Mouse (Mus musculus) limb, embryonic 14.5 days (tissue): ENCODE measurements around the gene Klk1b16. TPM values are rescaled to one million over a fixed set of nuclear protein-coding genes. Genes with fewer than 3 reads are reported as not detected.
"Not testable (repeated sequence)": the region's sequence is repeated elsewhere in the genome, so short reads cannot be mapped to it uniquely, and the experiment has no call there.

Experiments used
- ATAC-seq: fragments of 200-750 bp; cut with Nextera tagmentation; 2 replicates; pipeline ENCODE4 v1.8.0; 2017; ENCODE audit warnings: low read depth, moderate number of reproducible peaks, moderate TSS enrichment; ENCODE audit not compliant: low FRiP score
- DNase-seq: peaks from one replicate; pipeline ENCODE4 v3.0.0-alpha.2; 2015; ENCODE audit warnings: low spot score
- H3K27ac ChIP-seq: fragments of 300-500 bp; sonication (generic); replicated peaks from 2 replicates; pipeline ENCODE4 v1.5.1; 2014; ENCODE audit warnings: low read depth, mild to moderate bottlenecking, low read length, moderate library complexity, mixed read lengths
- H3K27me3 ChIP-seq: fragments of 300-500 bp; sonication (generic); 2 replicates; pipeline ENCODE4 v1.6.1; 2014; ENCODE audit warnings: low read length, mixed read lengths; ENCODE audit not compliant: control insufficient read depth, insufficient read depth
- H3K36me3 ChIP-seq: fragments of 300-500 bp; sonication (generic); 2 replicates; pipeline ENCODE4 v1.6.1; 2014; ENCODE audit warnings: mild to moderate bottlenecking, low read length, moderate library complexity, mixed read lengths; ENCODE audit not compliant: control insufficient read depth, insufficient read depth
- H3K4me1 ChIP-seq: fragments of 300-500 bp; sonication (generic); 2 replicates; pipeline ENCODE4 v1.6.1; 2014; ENCODE audit warnings: antibody characterized with exemption, low read length, mixed read lengths; ENCODE audit not compliant: control insufficient read depth, insufficient read depth
- H3K4me2 ChIP-seq: fragments of 300-500 bp; sonication (generic); replicated peaks from 2 replicates; pipeline ENCODE4 v1.6.1; 2014; ENCODE audit warnings: low read depth, mild to moderate bottlenecking, low read length, moderate library complexity; ENCODE audit not compliant: severe bottlenecking
- H3K4me3 ChIP-seq: fragments of 300-500 bp; sonication (generic); replicated peaks from 2 replicates; pipeline ENCODE4 v1.5.1; 2014; ENCODE audit warnings: low read length
- H3K9ac ChIP-seq: fragments of 300-500 bp; sonication (generic); 2 replicates; pipeline ENCODE4 v1.6.1; 2014; ENCODE audit warnings: mild to moderate bottlenecking, low read depth, low read length, moderate library complexity; ENCODE audit not compliant: severe bottlenecking
- H3K9me3 ChIP-seq: fragments of 300-500 bp; sonication (generic); 2 replicates; pipeline ENCODE4 v1.6.1; 2016; ENCODE audit warnings: low read length; ENCODE audit not compliant: control insufficient read depth
- POLR2A ChIP-seq: fragments of 200-500 bp; IDR thresholded peaks from 2 replicates; pipeline ENCODE4 v1.8.0; 2012; ENCODE audit warnings: inconsistent platforms, mild to moderate bottlenecking, moderate library complexity, borderline replicate concordance; ENCODE audit not compliant: insufficient read depth, insufficient read length; ENCODE audit errors: extremely low read depth
- WGBS: fragments of 180-500 bp; shearing (Covaris S2); extraction: QIAGEN DNeasy Blood & Tissue Kit; methylation state at CpG from one replicate; pipeline ENCODE4 v1.1.7; 2014; 5-methylcytosine and 5-hydroxymethylcytosine counted together
- polyA plus RNA-seq, 2 experiments: library from polyadenylated mRNA; depleted of rRNA in 1 of 2; stranded (reverse) in 1 of 2; unstranded in 1 of 2; fragments of >200 nt; fragmentation: Nextera tagmentation in 1 of 2; extraction: Ambion mirVana in 1 of 2; gene quantifications; 2 replicates each; pipeline versions ENCODE4 v1.2.1 to v1.2.3; 2012 to 2014

Klk1b16 gene
- polyA plus RNA-seq, 2 experiments = not detected

- no peak overlapping the region for H3K4me2 ChIP-seq
- no peaks in the 10 kb centered on the region for H3K27me3 ChIP-seq
- H3K4me1 ChIP-seq = no peaks in the 10 kb centered on the region
- no peak overlapping the region for H3K27ac ChIP-seq
- no peak overlapping the region for H3K4me3 ChIP-seq
- H3K9ac ChIP-seq = no peak overlapping the region
- DNase-seq (no peak), ATAC-seq (no peak)
- H3K9me3 ChIP-seq = no peaks in the 10 kb centered on the region
- WGBS = 70% methylated on average over 9 of the region's 9 CpGs
- TF ChIP-seq POLR2A = no peak
- H3K36me3 ChIP-seq = no peaks in the 10 kb centered on the region
Measured at GRCm38 (mm10) chr7:44179299-44180045, 42.9 kb downstream of the Klk1b16 start.

DNA sequence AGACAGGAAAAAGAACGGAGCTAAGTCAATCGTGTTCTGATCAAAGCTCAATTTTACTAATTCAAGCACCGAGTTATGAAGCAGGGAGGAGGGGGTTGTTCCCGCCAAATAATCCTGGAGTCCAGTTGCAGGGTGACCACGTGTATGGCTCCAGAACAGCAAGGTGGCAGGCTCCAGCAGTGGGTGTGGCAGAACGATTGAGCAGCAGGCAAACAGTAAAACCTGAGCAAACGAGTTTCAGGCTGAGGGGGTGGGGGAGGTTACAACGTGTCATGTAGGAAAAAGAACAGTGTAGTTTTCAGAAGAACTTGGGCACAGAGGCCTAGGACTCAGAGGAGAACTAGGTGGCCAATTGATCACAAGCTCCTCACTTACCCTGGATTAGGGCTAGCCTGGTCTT, 49.9 kb downstream of the Klk1b16 start:
- H3K9ac ChIP-seq, H3K4me2 ChIP-seq, H3K27me3 ChIP-seq, DNase-seq, H3K4me1 ChIP-seq, H3K36me3 ChIP-seq, H3K9me3 ChIP-seq, H3K4me3 ChIP-seq, H3K27ac ChIP-seq, ATAC-seq: not testable (repeated sequence)
- WGBS = 45% methylated on average over 8 of the region's 8 CpGs

GRCm38 (mm10) chr7:44187936-44188335, 51.4 kb downstream of the Klk1b16 start, which contains the start of gene Klk1b24:
Gene Klk1b24, plus strand, starts transcription at chr7:44188236.
- not testable (repeated sequence) for ATAC-seq, H3K4me3 ChIP-seq, H3K27ac ChIP-seq, H3K4me1 ChIP-seq, H3K27me3 ChIP-seq, DNase-seq, H3K9ac ChIP-seq, H3K9me3 ChIP-seq, H3K4me2 ChIP-seq, H3K36me3 ChIP-seq

Other genes with a start within 250 kb of the Klk1b16 start
- not detected in 2 replicates for gene Klk15, start 203.0 kb upstream of the Klk1b16 start, polyA plus RNA-seq (2012; rRNA removed)
- gene Klk15, start 203.0 kb upstream of the Klk1b16 start, polyA plus RNA-seq (2014; fragmentation: Nextera tagmentation; extraction: Ambion mirVana) = not detected in 2 replicates
- gene Klk1b8, start 186.1 kb upstream of the Klk1b16 start, polyA plus RNA-seq (2012; rRNA removed) = not detected in 2 replicates
- not detected in 2 replicates for gene Klk1b8, start 186.1 kb upstream of the Klk1b16 start, polyA plus RNA-seq (2014; fragmentation: Nextera tagmentation; extraction: Ambion mirVana)
- gene Klk1b1, start 170.0 kb upstream of the Klk1b16 start, polyA plus RNA-seq (2012; rRNA removed) = not detected in 2 replicates
- not detected in 2 replicates for gene Klk1b1, start 170.0 kb upstream of the Klk1b16 start, polyA plus RNA-seq (2014; fragmentation: Nextera tagmentation; extraction: Ambion mirVana)
- not detected in 2 replicates for gene Klk1b9, start 160.7 kb upstream of the Klk1b16 start, polyA plus RNA-seq (2012; rRNA removed)
- gene Klk1b9, start 160.7 kb upstream of the Klk1b16 start, polyA plus RNA-seq (2014; fragmentation: Nextera tagmentation; extraction: Ambion mirVana) = not detected in 2 replicates
- gene Klk1b11, start 140.9 kb upstream of the Klk1b16 start, polyA plus RNA-seq (2012; rRNA removed) = not detected in 2 replicates
- gene Klk1b11, start 140.9 kb upstream of the Klk1b16 start, polyA plus RNA-seq (2014; fragmentation: Nextera tagmentation; extraction: Ambion mirVana) = not detected in 2 replicates
- gene Klk1b26, start 124.6 kb upstream of the Klk1b16 start, polyA plus RNA-seq (2012; rRNA removed) = 0.05 and 0.20 TPM in 2 replicates
- gene Klk1b26, start 124.6 kb upstream of the Klk1b16 start, polyA plus RNA-seq (2014; fragmentation: Nextera tagmentation; extraction: Ambion mirVana) = 0.14 and 0.36 TPM in 2 replicates
- gene Klk1b27, start 84.5 kb upstream of the Klk1b16 start, polyA plus RNA-seq (2012; rRNA removed) = not detected in 2 replicates
- not detected in 2 replicates for gene Klk1b27, start 84.5 kb upstream of the Klk1b16 start, polyA plus RNA-seq (2014; fragmentation: Nextera tagmentation; extraction: Ambion mirVana)
- gene Klk1b21, start 34.4 kb upstream of the Klk1b16 start, polyA plus RNA-seq (2012; rRNA removed) = not detected in 2 replicates
- not detected in 2 replicates for gene Klk1b21, start 34.4 kb upstream of the Klk1b16 start, polyA plus RNA-seq (2014; fragmentation: Nextera tagmentation; extraction: Ambion mirVana)
- not detected in 2 replicates for gene Klk1b22, start 24.1 kb upstream of the Klk1b16 start, polyA plus RNA-seq (2012; rRNA removed)
- not detected in 2 replicates for gene Klk1b22, start 24.1 kb upstream of the Klk1b16 start, polyA plus RNA-seq (2014; fragmentation: Nextera tagmentation; extraction: Ambion mirVana)
- 0.08 and 0.17 TPM in 2 replicates for gene Klk1b24, start 51.5 kb downstream of the Klk1b16 start, polyA plus RNA-seq (2012; rRNA removed)
- not detected in 2 replicates for gene Klk1b24, start 51.5 kb downstream of the Klk1b16 start, polyA plus RNA-seq (2014; fragmentation: Nextera tagmentation; extraction: Ambion mirVana)
- not detected in 2 replicates for gene Klk1b3, start 61.4 kb downstream of the Klk1b16 start, polyA plus RNA-seq (2012; rRNA removed)
- gene Klk1b3, start 61.4 kb downstream of the Klk1b16 start, polyA plus RNA-seq (2014; fragmentation: Nextera tagmentation; extraction: Ambion mirVana) = not detected in 2 replicates
- not detected in 2 replicates for gene Klk1b4, start 70.7 kb downstream of the Klk1b16 start, polyA plus RNA-seq (2012; rRNA removed)
- not detected in 2 replicates for gene Klk1b4, start 70.7 kb downstream of the Klk1b16 start, polyA plus RNA-seq (2014; fragmentation: Nextera tagmentation; extraction: Ambion mirVana)
- not detected in 2 replicates for gene Klk1b5, start 79.2 kb downstream of the Klk1b16 start, polyA plus RNA-seq (2012; rRNA removed)
- gene Klk1b5, start 79.2 kb downstream of the Klk1b16 start, polyA plus RNA-seq (2014; fragmentation: Nextera tagmentation; extraction: Ambion mirVana) = not detected in 2 replicates
- gene Klk1, start 88.6 kb downstream of the Klk1b16 start, polyA plus RNA-seq (2012; rRNA removed) = 0.27 TPM in 1 of 2 replicates, not detected in the other
- gene Klk1, start 88.6 kb downstream of the Klk1b16 start, polyA plus RNA-seq (2014; fragmentation: Nextera tagmentation; extraction: Ambion mirVana) = not detected in 2 replicates
- not detected in 2 replicates for gene Gm36864, start 99.4 kb downstream of the Klk1b16 start, polyA plus RNA-seq (2012; rRNA removed)
- gene Gm36864, start 99.4 kb downstream of the Klk1b16 start, polyA plus RNA-seq (2014; fragmentation: Nextera tagmentation; extraction: Ambion mirVana) = not detected in 2 replicates
- gene 1700028J19Rik, start 109.9 kb downstream of the Klk1b16 start, polyA plus RNA-seq (2012; rRNA removed) = 1.3 and 1.4 TPM in 2 replicates
- gene 1700028J19Rik, start 109.9 kb downstream of the Klk1b16 start, polyA plus RNA-seq (2014; fragmentation: Nextera tagmentation; extraction: Ambion mirVana) = 0.53 and 1.3 TPM in 2 replicates
- gene 2410002F23Rik, start 110.0 kb downstream of the Klk1b16 start, polyA plus RNA-seq (2012; rRNA removed) = 315 and 368 TPM in 2 replicates
- gene 2410002F23Rik, start 110.0 kb downstream of the Klk1b16 start, polyA plus RNA-seq (2014; fragmentation: Nextera tagmentation; extraction: Ambion mirVana) = 163 and 170 TPM in 2 replicates
- 0.09 and 0.25 TPM in 2 replicates for gene Acp4, start 120.6 kb downstream of the Klk1b16 start, polyA plus RNA-seq (2012; rRNA removed)
- 0.11 and 0.25 TPM in 2 replicates for gene Acp4, start 120.6 kb downstream of the Klk1b16 start, polyA plus RNA-seq (2014; fragmentation: Nextera tagmentation; extraction: Ambion mirVana)
- gene Gm15517, start 124.7 kb downstream of the Klk1b16 start, polyA plus RNA-seq (2012; rRNA removed) = not detected in 2 replicates
- not detected in 2 replicates for gene Gm15517, start 124.7 kb downstream of the Klk1b16 start, polyA plus RNA-seq (2014; fragmentation: Nextera tagmentation; extraction: Ambion mirVana)
- gene Clec11a, start 170.1 kb downstream of the Klk1b16 start, polyA plus RNA-seq (2012; rRNA removed) = 21.2 and 22.8 TPM in 2 replicates
- 12.4 and 15.5 TPM in 2 replicates for gene Clec11a, start 170.1 kb downstream of the Klk1b16 start, polyA plus RNA-seq (2014; fragmentation: Nextera tagmentation; extraction: Ambion mirVana)
- gene Shank1, start 173.5 kb downstream of the Klk1b16 start, polyA plus RNA-seq (2012; rRNA removed) = 13.6 and 18.2 TPM in 2 replicates
- gene Shank1, start 173.5 kb downstream of the Klk1b16 start, polyA plus RNA-seq (2014; fragmentation: Nextera tagmentation; extraction: Ambion mirVana) = 4.0 and 4.3 TPM in 2 replicates
- 3.3 and 3.8 TPM in 2 replicates for gene Syt3, start 247.3 kb downstream of the Klk1b16 start, polyA plus RNA-seq (2012; rRNA removed)
- 2.2 and 4.6 TPM in 2 replicates for gene Syt3, start 247.3 kb downstream of the Klk1b16 start, polyA plus RNA-seq (2014; fragmentation: Nextera tagmentation; extraction: Ambion mirVana)
- gene 1700008O03Rik, start 249.1 kb downstream of the Klk1b16 start, polyA plus RNA-seq (2012; rRNA removed) = 2.1 and 2.7 TPM in 2 replicates
- 0.67 and 0.73 TPM in 2 replicates for gene 1700008O03Rik, start 249.1 kb downstream of the Klk1b16 start, polyA plus RNA-seq (2014; fragmentation: Nextera tagmentation; extraction: Ambion mirVana)